Mouse (Mus musculus): Measurements from ENCODE around the gene Kcnh7.

Gene Kcnh7

DNA sequence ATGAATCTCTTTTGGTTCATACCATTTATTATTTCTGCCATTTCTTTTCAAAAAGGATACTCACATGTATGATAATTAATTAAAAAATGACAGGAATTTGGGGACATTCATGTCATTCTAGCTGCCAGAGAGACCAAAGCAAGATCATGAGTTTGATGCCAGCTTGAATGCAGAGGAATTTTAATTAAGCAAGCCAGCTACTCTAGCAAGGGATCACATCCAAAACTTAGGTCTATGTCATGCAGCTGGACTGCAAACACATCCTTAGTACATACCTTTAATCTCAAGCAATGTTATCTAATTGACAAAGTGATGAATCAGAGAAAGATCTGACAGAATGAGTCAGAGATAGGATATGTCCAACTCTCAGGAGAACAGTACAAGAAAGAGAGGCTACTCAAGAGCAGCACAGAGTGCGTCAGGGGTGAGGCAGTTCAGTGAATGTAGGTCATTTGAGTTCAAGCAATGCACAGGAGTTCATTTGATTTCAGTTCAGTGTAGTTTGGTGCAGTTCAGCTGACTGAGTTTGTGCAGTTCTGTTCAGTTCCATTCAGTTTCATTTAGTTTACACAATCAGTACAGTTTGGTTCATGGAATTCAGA lies 248.7 kb downstream of the Kcnh7 start:
- DNase-seq, result no peak

DNA sequence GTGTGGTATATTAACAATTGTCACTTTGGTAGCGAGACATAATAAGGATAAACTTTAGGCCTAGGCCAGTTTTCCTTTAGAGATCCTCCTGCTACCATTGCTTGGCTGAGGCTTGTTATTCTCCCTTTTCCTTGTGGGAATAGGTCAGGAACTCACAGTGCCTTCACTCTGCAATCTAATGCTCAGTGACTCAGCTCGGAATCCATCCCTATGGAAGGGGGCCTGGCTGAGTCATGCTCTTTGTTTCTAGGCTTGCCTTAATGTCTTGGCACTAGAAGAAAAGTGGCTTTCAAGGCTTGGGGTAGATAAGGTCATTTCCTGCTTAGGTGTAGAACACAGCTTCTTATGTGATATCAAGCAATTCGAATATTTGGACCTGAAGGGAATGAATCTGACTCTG lies 255.6 kb downstream of the Kcnh7 start:
- DNase-seq, result no peak

DNA sequence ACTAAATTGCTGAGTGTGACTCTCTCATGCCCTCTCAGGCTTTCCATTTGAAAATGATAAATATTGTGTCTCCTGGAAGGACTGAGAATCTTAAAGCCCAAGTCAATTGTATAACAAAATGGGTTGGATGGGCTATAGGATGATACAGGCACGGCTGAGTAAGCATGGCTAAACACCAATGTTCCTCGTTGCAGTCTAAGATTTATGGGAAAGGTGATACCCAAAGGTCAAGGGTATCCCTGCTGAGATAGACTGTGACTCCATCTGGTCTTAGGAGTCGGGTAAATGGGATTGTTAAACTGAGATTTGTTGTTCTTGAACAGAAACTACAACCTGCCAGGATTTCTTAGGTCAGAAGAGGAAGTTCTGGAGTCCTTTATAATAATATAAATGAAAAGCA lies 256.0 kb downstream of the Kcnh7 start:
- no peak for DNase-seq

DNA sequence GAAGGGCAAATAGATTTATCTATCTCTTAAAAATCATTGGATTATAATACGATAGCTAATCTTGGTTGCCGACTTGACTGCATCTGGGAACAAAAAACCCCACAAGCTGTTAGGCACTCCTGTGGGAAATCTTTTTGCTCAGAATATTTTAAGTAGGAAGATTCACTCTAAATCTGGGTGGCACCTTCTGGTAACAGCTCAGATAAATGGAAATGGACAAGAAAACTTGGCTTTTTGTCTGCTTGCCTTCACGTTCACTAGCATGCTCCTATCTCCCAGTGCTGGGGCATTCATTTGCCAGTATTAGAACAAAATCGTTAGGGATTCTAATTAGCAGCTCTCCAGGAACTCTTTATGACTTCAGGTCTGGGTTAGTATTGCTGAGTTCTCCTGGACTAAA lies 260.3 kb downstream of the Kcnh7 start:
- no peak for DNase-seq

DNA sequence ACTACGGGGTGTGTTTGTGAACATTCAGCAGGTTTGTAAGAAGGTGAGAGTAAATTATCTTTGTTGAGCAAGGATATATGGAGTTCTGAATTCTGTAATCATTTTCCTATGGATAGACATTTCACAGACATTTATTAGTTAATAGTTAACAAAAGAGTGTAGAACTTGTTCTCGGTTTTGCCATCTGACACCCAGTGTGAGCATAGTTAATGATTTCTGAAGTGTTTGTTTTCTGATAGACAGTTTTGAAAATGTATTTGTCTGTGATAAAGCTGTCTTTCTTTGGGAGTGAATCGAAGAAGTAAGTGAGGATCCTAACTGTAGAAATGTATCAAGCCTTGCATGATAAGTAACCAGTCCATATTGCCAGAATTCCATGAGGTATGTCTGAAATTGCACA lies 276.4 kb downstream of the Kcnh7 start:
- DNase-seq, result no peak

DNA sequence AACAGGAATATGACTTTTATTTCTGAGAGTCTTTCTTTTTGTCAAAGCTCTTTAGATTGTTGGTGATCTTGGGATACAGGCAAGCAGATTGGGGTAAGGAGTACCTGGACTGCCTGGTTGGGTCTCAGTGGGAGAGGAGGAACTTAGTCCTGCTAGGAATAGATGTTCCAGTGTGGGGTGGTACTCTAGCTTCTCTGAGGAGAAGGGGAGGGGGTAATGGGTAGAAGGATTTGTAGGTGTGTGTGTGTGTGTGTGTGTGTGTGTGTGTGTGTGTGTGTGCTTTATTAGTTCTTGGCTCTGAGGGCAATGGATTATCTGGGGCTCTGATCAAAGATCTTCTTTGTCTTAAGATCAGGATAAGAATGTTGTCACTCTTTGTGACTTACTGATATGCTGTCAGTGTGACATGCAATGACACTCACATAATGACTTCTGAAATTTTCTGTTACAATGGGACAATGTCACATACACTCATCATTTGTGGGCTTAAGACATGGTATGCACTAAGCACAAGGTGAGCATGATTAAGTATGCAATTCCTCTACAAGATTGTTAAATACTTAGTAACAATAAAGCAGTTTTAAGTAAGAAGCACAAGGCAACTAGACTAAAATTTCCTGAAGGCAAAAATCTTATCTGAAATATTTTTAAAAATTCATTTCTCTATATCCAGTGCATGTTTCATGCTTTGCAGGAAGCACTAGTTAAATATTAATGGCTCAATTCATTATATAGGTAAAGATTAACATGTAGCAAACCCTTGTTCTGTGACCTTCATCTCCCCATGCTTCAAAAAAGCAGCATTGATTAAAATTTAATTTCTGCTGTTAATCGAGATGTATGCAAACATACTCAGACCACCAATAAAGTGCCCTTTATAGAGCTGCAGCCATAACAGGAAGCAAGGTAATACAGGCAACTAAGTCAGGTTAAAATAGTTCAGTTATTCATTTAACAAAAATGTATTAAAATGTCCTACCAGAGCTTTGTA lies 281.4 kb downstream of the Kcnh7 start:
- no peak for DNase-seq

DNA sequence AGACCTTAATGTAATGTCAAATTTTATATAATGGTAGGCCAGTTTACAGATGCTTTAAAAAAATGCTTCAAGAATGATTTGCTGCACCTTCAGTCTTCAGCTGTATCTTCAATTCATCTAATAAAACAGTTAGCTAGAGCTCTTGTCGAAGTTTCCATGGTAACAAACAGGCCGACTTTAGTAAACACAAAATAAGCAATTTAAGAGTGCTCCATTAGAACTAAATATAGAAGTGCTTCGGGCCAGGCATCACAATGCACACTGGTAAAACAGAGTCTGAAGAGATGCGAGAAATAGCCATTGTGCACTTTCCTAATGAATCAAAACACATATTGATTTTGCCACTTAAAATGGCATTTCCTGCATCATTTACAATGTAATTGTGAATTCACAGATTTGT lies 305.3 kb downstream of the Kcnh7 start:
- DNase-seq, result no peak

DNA sequence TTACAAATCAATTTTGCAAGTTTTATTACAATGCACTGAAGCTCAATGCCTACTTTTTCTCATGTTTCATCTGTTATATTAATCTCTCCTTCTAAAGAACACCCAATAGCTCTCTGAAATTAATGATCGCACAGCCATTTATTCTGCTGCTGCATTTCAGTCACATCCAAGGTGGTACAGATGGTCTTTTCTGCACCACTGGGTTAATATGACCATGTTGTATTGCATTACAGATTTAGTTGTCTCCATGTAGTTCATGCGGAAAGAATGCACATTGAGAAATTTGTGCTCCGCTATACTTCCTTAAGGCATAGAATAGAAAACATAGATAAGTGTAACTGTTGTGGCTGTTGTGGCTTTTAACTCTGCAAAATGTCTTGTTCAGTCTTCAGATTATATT lies 328.7 kb downstream of the Kcnh7 start:
- DNase-seq, result peak; percentile 7 to 17

DNA sequence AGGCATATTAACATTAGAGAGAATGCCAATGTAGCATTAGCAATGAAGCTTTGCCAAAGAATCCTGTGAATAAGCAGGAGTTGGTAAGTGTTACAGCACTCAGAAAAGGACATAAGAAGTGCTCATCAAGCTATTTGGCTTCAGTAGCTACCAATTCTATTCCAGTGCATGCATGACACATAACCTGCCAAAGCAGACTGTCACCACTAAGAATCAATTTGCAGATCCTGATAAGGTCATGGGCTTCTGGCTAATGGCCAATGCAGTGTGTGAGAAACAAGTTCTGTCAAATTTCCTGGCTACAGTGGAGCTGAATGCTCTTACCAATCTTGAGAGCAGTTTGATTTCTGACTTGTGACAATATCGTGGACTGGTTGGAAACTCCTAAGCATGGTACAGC lies 341.5 kb downstream of the Kcnh7 start:
- DNase-seq, result no peak

DNA sequence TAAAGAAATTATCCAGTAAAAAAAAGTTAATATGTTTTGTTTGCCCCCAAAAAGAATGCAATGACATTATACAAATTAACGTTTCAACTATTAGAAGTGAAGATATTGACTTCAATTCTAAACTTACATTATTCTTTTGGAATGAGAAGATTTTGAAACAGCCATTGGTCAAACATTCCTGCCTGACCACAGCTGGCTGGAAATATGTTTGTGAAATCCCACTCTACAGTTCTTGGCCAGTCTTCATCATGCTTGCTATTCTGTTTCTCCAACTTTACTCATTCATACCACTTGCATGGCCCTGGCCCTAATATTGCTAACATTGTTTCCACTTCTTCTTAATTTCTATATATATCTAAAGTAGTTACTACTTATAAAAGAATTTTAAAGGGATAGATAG lies 349.8 kb downstream of the Kcnh7 start:
- DNase-seq, result no peak

DNA sequence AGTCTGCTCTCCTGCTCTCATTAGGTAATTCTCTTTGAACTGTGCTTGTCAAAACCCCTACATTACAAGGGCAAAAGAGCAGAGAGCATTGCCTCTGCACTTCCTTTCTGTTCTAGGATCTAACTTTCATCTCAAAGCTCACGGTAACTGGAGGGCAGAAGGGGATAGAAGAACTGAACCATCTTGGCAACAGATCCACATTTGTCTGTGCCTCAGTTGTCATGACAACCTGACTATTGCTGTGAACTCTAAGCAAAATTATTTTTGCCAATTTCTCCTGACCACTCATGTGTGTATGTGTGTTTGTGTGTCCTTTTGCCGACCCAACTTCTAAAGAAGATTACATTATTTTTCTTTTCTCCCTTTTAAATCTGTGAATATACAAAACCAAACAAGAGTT lies 364.9 kb downstream of the Kcnh7 start:
- DNase-seq, result no peak

DNA sequence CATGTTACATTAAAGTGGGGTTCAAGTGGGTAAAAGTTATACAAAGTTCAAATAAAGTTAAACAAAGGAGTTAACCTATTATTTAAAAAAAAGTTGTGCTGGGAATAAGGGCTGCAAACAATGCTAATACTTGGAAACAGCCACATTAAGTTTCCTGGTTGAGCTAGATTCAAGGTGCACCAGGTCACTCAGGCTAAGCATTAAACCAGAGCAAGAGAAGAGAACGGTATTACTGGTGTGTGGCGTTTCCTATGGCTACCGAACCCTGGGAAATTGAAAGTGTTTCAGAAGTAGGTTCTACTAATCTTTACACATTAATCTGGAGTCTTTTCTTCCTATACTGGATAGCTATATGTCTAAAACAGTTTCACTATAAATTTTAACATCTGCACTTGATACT lies 368.1 kb downstream of the Kcnh7 start:
- no peak for DNase-seq

DNA sequence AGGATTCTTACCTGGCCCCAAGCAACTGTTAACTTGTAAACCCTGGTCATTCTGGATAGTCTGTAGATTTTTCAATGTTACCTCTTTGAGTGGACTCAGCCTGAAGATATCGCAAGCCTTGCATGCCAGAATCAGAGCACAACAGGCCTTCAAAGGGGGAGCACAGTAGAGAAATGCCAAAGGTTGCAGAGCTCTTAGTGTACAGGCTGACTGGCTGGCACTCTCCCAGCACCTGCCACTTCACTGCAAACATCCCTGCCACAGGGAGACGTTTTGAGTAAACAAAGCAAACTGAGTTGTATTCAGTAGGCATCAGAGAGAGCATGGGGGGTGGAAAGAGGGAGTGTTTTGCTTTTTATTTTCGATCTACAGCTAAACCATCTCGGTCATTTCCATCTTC lies 375.3 kb downstream of the Kcnh7 start:
- DNase-seq, result peak in 1 of 2 experiments; percentile 17

DNA sequence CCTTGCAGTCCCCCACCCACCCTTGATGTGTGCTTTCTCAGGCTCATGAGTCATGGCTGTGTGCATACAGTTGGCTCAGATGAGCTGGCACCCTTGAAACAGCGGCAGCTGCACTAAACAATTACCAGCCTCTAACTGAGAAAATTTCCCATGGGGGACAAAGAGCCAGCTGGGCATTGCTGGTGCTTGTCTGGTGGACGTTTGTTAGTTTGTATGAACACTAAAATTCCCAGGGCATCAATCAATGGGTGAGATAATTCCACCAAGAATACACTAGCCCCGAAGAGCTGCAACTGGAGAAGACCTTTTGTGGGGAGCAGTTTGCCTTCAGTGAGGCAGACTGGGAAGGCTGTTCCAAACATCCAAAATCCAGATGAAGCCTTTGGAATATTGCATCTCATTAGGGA lies 376.6 kb downstream of the Kcnh7 start:
- peak; percentile 2 to 4 for DNase-seq

DNA sequence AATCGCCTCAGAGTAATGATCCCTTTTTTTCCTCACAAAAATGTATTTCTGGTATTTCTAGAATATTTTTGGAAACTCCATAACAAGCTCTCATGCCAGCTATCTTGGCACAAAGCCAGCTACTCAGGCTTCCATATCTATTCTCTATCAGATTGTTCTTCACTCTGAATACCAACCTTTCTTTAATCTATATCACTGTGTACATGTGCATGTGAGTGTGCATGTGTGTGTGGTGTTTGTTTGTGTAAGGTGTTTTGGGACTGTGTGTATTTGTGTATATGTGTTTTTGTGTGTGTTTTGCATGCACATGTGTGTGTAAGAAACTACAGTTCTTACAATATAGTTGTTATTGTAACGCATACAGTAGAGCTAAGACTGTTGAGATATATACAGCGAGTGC lies 377.2 kb downstream of the Kcnh7 start:
- DNase-seq, result peak in 1 of 2 experiments; percentile 13

DNA sequence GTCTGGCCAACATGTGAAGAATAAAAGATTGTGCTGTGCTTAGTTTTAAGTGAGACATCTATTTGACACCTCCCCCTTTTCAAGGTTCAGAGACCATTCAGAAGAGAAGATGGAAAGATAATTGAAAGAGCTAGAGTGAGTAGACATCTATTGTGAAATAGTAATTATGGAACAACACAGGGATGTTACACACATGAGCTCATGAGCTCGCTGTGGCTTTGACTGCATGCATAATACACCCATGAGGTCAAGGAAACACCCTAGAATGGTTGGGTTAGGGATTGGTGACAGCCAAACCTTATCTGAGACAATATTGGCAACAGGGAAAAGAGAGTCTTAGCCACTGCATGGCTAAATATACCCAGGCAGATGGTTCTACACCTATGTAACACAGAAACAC lies 380.1 kb downstream of the Kcnh7 start:
- DNase-seq, result no peak

DNA sequence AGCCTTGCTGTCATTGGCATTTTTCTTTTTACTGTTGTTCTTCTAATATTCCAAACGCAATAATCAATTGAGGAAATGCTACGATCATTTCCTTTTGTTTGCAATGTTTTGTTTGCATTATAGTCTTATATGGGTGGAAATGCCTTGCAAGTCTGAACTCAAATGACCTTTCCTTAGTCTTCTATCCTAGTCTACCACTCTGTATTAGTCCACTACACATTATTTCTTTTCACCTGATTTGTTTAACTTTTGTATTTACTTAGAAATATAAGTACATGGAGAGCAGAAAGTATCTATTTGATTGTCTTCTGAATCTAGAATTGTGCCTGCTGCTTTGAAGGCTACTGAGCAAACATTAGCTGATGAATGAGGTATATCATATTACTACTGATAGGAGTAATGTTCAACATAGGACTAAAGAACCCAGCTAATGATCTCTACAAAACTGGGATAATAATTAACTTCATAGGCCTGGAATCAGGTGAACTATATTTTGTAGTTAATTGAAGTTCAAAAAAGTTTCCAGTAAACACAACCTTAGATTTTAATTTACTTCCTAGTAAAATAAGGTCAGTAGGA lies 399.5 kb downstream of the Kcnh7 start:
- DNase-seq, result no peak

DNA sequence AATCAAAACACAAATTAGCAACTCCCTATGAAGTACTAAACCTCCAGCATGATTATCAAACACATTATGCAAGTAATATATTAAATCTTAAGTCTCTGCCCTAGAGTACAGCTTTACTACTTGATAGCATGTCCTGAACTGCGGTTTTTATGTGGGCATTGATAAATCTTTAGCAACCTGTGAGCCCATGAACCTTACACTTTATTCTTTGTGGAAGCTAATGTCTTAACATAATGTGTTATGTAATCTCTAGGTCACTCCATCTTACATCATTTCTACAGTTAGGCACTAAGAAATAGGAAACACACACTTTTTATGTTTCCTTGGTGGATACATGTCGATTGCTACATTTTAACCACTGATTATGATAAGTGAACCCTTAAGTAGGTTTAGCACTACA lies 437.8 kb downstream of the Kcnh7 start:
- no peak for DNase-seq

DNA sequence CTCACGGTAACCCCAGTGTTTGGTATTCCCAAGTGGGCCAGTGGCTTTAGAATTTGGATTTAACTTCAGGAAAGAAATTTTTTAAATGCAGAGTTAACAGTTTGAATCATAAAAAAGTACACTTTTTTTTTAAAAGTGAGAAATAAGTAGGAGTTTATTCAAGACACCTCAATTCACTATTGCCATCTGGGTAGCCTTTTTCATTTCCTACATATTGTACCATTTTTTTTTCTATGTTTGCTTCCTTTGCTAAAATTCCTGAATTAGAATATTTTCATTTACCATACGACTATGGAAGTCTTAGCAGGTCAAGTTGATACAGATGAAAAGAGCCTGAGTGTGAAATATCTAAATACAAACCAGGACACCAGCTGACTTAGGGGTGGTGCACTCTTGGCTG lies 441.0 kb downstream of the Kcnh7 start:
- DNase-seq, result no peak

DNA sequence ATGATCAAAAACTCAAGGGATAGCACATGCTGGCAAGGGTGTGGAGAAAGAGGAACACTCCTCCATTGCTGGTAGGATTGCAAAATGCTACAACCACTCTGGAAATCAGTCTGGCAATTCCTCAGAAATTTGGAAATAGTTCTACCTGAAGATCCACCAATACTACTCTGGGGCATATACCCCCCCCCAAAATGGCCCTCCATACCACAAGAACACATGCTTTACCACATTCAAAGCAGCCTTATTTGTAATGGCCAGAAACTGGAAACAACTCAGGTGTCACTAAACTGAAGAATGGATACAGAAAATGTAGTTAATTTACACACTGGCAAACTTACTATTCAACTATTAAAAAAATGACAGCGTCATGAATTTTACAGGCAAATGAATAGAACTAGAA lies 453.4 kb downstream of the Kcnh7 start:
- DNase-seq, result no peak

DNA sequence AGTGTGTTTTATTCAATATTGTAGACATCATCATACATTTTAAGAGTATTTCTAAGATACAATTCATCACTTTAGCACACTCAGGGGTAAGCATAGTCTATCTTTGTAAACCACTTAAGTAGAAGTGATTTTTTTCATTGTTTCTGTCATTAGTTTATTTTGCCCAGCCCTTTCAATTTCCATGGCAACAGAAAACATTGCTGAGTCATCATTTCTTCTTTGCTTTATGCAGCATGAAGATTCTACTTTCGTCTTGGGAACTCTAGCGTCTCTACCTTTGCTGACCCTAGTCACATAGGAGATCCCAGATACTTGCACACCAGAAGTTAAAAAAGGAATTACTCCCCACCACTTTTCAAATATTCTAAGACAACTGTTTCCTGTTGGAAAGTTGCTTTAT lies 456.4 kb downstream of the Kcnh7 start:
- DNase-seq, result no peak

DNA sequence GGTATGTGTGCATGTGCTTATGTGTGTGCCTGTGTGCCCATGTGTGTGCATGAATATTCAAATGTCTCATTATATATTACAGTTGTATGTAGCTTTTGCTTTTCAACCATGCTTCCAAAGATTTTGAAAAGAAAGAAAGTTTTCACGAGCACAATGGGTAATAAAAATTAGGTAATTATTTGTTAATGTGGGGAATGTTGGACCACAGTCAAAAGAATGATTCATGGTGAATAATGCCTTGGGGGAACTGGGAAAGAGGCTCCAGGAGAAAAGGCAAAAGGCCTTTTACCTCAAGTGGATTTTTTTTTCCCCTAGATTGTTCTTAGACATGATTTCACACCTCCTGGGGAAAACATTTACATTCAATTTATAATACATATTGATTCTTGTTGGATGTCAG lies 458.1 kb downstream of the Kcnh7 start:
- no peak for DNase-seq

DNA sequence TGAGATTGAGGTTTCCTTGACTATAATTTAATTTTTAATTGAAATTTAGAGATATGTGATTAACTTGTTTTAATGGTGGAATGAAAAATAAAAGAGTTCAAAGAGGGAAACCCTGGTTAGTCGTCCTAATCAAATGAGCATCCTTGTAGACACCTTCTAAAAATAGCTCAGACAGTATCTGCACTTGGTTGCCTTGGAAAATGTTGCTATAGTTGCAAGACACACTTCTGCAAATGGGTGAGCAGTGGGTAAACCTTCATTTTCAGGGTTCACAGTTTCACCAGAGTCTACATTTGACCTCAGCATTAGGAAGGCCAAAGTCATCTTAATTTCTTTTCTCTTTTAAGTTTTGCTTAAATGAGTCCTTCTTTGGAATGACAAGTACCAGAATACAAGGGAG lies 465.7 kb downstream of the Kcnh7 start:
- DNase-seq, result no peak

DNA sequence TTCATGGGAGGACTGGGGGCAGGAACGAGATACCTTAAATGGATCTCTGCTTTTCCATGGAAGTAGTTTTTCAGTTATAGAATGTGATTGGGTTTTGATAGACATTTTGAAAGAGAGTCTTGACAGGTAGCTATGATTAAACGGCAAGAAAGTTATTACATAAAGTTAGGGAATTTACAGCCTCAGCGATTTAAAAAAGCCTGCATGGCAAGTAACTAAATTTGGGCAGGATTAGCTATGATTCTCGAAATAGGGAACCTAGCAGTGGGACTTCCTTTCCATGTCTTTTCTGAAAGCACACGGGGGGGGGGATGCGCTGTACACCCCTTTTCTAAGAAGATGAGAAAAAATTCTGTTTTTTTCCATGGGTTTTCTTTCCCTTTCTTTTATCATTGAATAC lies 466.8 kb downstream of the Kcnh7 start:
- DNase-seq, result no peak
